Mouse (Mus musculus) frontal cortex, adult (tissue): ENCODE measurements around the gene H2afv.
"Not testable (repeated sequence)": the region's sequence is repeated elsewhere in the genome, so short reads cannot be mapped to it uniquely, and the experiment has no call there.

ENCODE experiments used
- ATAC-seq: cut with Nextera tagmentation; 2 replicates; pipeline ENCODE4 v1.9.2; 2017; ENCODE audit warnings: mild to moderate bottlenecking, moderate library complexity, mixed read lengths; ENCODE audit not compliant: low TSS enrichment

H2afv gene

GRCm38 (mm10) chr11:6471054-6471453 lies 26.8 kb upstream of the H2afv start:
- ATAC-seq = no peak

GRCm38 (mm10) chr11:6468541-6468940 lies 24.3 kb upstream of the H2afv start:
- ATAC-seq = no peak

GRCm38 (mm10) chr11:6465122-6465521 lies 20.9 kb upstream of the H2afv start:
- peak; percentile 86 for ATAC-seq

- ATAC-seq = no peak
These were observed 19.1 kb upstream of the H2afv start for GRCm38 (mm10) chr11:6463159-6463837.

GRCm38 (mm10) chr11:6456083-6456482 lies 11.8 kb upstream of the H2afv start:
- no peak for ATAC-seq

- not testable (repeated sequence) for ATAC-seq
These were observed 3.9 kb upstream of the H2afv start for GRCm38 (mm10) chr11:6448155-6448554.

- ATAC-seq = no peak
These were observed 3.2 kb upstream of the H2afv start for GRCm38 (mm10) chr11:6447493-6447892.

- ATAC-seq = no peak
These were observed 1.7 kb upstream of the H2afv start for GRCm38 (mm10) chr11:6445951-6446350.

GRCm38 (mm10) chr11:6445441-6445840 lies 1.2 kb upstream of the H2afv start:
- no peak for ATAC-seq

- no peak for ATAC-seq
These were observed 541 bp downstream of the H2afv start for GRCm38 (mm10) chr11:6443727-6444076.

GRCm38 (mm10) chr11:6443102-6443501 lies 1.1 kb downstream of the H2afv start:
- no peak for ATAC-seq

- ATAC-seq = no peak
These were observed 1.7 kb downstream of the H2afv start for GRCm38 (mm10) chr11:6442566-6442965.

GRCm38 (mm10) chr11:6440171-6440570 lies 4.1 kb downstream of the H2afv start:
- ATAC-seq = no peak

GRCm38 (mm10) chr11:6437667-6438066 lies 6.6 kb downstream of the H2afv start:
- ATAC-seq = no peak

- peak; percentile 73 for ATAC-seq
These were observed 7.8 kb downstream of the H2afv start for GRCm38 (mm10) chr11:6436442-6436841.

- no peak for ATAC-seq
These were observed 14.1 kb downstream of the H2afv start for GRCm38 (mm10) chr11:6430186-6430585.

GRCm38 (mm10) chr11:6420722-6421350 lies 23.4 kb downstream of the H2afv start:
- ATAC-seq = no peak

GRCm38 (mm10) chr11:6420283-6420703 lies 23.9 kb downstream of the H2afv start:
- no peak for ATAC-seq

- not testable (repeated sequence) for ATAC-seq
These were observed 25.1 kb downstream of the H2afv start for GRCm38 (mm10) chr11:6419156-6419555.

- ATAC-seq = no peak
These were observed 25.5 kb downstream of the H2afv start for GRCm38 (mm10) chr11:6418751-6419150.

GRCm38 (mm10) chr11:6417490-6417889 lies 26.8 kb downstream of the H2afv start:
- no peak for ATAC-seq

GRCm38 (mm10) chr11:6417069-6417468 lies 27.2 kb downstream of the H2afv start:
- ATAC-seq = no peak

GRCm38 (mm10) chr11:6416405-6417034 lies 27.7 kb downstream of the H2afv start:
- peak; percentile 53 for ATAC-seq
